Mouse (Mus musculus): Measurements from ENCODE around the gene Galnt4. TPM values are rescaled to one million over a fixed set of nuclear protein-coding genes. Genes with fewer than 3 reads are reported as not detected.

Gene Galnt4
- polyA plus RNA-seq, 1 experiment from 2014 or later: 2.3 TPM

GRCm38 (mm10) chr10:99118697-99119096 lies 10.7 kb downstream of the Galnt4 start:
- 0 out of 2 replicates have a peak, but pooled peaks cover 3% of the 10 kb centered on the region for H3K36me3 ChIP-seq (ENCODE audit: control insufficient read depth, insufficient read depth, low read length)
- no peaks in the 10 kb centered on the region for H3K27me3 ChIP-seq (replicated peaks; ENCODE audit: control insufficient read depth, insufficient read depth, low read length)
- H3K4me3 ChIP-seq (ENCODE audit: low read depth, low read length): no peak overlapping the region
- no peak overlapping the region for H3K4me2 ChIP-seq (ENCODE audit: low read length)
- no peak for DNase-seq (ENCODE audit: low spot score)
- H3K27ac ChIP-seq (ENCODE audit: low read depth, low read length): no peak overlapping the region
- H3K9me3 ChIP-seq (replicated peaks; ENCODE audit: control insufficient read depth, low read length): no peaks in the 10 kb centered on the region
- no peak for ATAC-seq
- 82% methylated on average over 6 of the region's 6 CpGs for WGBS
- no peaks in the 10 kb centered on the region for H3K4me1 ChIP-seq (ENCODE audit: control insufficient read depth, insufficient read depth, low read length)
- H3K9ac ChIP-seq (ENCODE audit: low read length): no peak overlapping the region

GRCm38 (mm10) chr10:99119471-99119870 lies 11.5 kb downstream of the Galnt4 start:
- no peak overlapping the region for H3K9ac ChIP-seq (ENCODE audit: low read length)
- H3K9me3 ChIP-seq (replicated peaks; ENCODE audit: control insufficient read depth, low read length): no peaks in the 10 kb centered on the region
- DNase-seq (ENCODE audit: low spot score) (no peak), ATAC-seq (no peak)
- no peak overlapping the region for H3K4me2 ChIP-seq (ENCODE audit: low read length)
- 0 out of 2 replicates have a peak, but pooled peaks cover 3% of the 10 kb centered on the region for H3K36me3 ChIP-seq (ENCODE audit: control insufficient read depth, insufficient read depth, low read length)
- no peaks in the 10 kb centered on the region for H3K4me1 ChIP-seq (ENCODE audit: control insufficient read depth, insufficient read depth, low read length)
- H3K27me3 ChIP-seq (replicated peaks; ENCODE audit: control insufficient read depth, insufficient read depth, low read length): no peaks in the 10 kb centered on the region
- no peak overlapping the region for H3K27ac ChIP-seq (ENCODE audit: low read depth, low read length)
- H3K4me3 ChIP-seq (ENCODE audit: low read depth, low read length): no peak overlapping the region
- WGBS: 87% methylated on average over 4 of the region's 4 CpGs

GRCm38 (mm10) chr10:99126225-99126624 lies 18.3 kb downstream of the Galnt4 start, which contains the start of gene Phxr2:
Gene Phxr2 (minus strand): TSS chr10:99126325.
- DNase-seq (ENCODE audit: low spot score): peak; percentile 34
- H3K9ac ChIP-seq (ENCODE audit: low read length): no peak within 1 kb of the TSS
- no peak within 1 kb of the TSS for H3K27ac ChIP-seq (ENCODE audit: low read depth, low read length)
- no peak for ATAC-seq
- no peaks in the 10 kb centered on the region for H3K27me3 ChIP-seq (replicated peaks; ENCODE audit: control insufficient read depth, insufficient read depth, low read length)
- H3K4me3 ChIP-seq (ENCODE audit: low read depth, low read length): no peak within 1 kb of the TSS
- no peaks in the 10 kb centered on the region for H3K9me3 ChIP-seq (replicated peaks; ENCODE audit: control insufficient read depth, low read length)
- WGBS: 82% methylated on average over 4 of the region's 4 CpGs
- H3K36me3 ChIP-seq (ENCODE audit: control insufficient read depth, insufficient read depth, low read length): peaks cover 25% of the 10 kb centered on the region; the same call in 1 of the 2 replicates
- no peaks in the 10 kb centered on the region for H3K4me1 ChIP-seq (ENCODE audit: control insufficient read depth, insufficient read depth, low read length)
- no peak within 1 kb of the TSS for H3K4me2 ChIP-seq (ENCODE audit: low read length)

- Histone ChIP-seq H3K4me2 (ENCODE audit: low read length) (no peak overlapping the region), H3K4me1 (ENCODE audit: control insufficient read depth, insufficient read depth, low read length) (no peaks in the 10 kb centered on the region), H3K27ac (ENCODE audit: low read depth, low read length) (no peak overlapping the region), H3K27me3 (replicated peaks; ENCODE audit: control insufficient read depth, insufficient read depth, low read length) (no peaks in the 10 kb centered on the region), H3K4me3 (ENCODE audit: low read depth, low read length) (no peak overlapping the region), H3K9ac (ENCODE audit: low read length) (no peak overlapping the region), H3K9me3 (replicated peaks; ENCODE audit: control insufficient read depth, low read length) (no peaks in the 10 kb centered on the region), H3K36me3 (ENCODE audit: control insufficient read depth, insufficient read depth, low read length) (peaks cover 25% of the 10 kb centered on the region; the same call in 1 of the 2 replicates)
- DNase-seq (ENCODE audit: low spot score) (no peak), ATAC-seq (no peak)
- 93% methylated on average over 14 of the region's 14 CpGs for WGBS
Observed at GRCm38 (mm10) chr10:99126954-99127353, 19.0 kb downstream of the Galnt4 start.

GRCm38 (mm10) chr10:99127691-99128261 lies 19.8 kb downstream of the Galnt4 start:
- H3K36me3 ChIP-seq (ENCODE audit: control insufficient read depth, insufficient read depth, low read length): peaks cover 25% of the 10 kb centered on the region; the same call in 1 of the 2 replicates
- DNase-seq (ENCODE audit: low spot score) (no peak), ATAC-seq (no peak)
- H3K4me1 ChIP-seq (ENCODE audit: control insufficient read depth, insufficient read depth, low read length): no peaks in the 10 kb centered on the region
- H3K27ac ChIP-seq (ENCODE audit: low read depth, low read length): no peak overlapping the region
- no peaks in the 10 kb centered on the region for H3K9me3 ChIP-seq (replicated peaks; ENCODE audit: control insufficient read depth, low read length)
- no peaks in the 10 kb centered on the region for H3K27me3 ChIP-seq (replicated peaks; ENCODE audit: control insufficient read depth, insufficient read depth, low read length)
- H3K4me3 ChIP-seq (ENCODE audit: low read depth, low read length): no peak overlapping the region
- no peak overlapping the region for H3K9ac ChIP-seq (ENCODE audit: low read length)
- 84% methylated on average over 11 of the region's 11 CpGs for WGBS
- H3K4me2 ChIP-seq (ENCODE audit: low read length): no peak overlapping the region

GRCm38 (mm10) chr10:99130611-99131010 lies 22.7 kb downstream of the Galnt4 start:
- no peak for ATAC-seq
- Histone ChIP-seq H3K36me3 (ENCODE audit: control insufficient read depth, insufficient read depth, low read length) (peaks cover 37% of the 10 kb centered on the region; the same call in 1 of the 2 replicates), H3K4me2 (ENCODE audit: low read length) (no peak overlapping the region), H3K9me3 (replicated peaks; ENCODE audit: control insufficient read depth, low read length) (no peaks in the 10 kb centered on the region), H3K4me1 (ENCODE audit: control insufficient read depth, insufficient read depth, low read length) (no peaks in the 10 kb centered on the region), H3K9ac (ENCODE audit: low read length) (no peak overlapping the region), H3K27me3 (replicated peaks; ENCODE audit: control insufficient read depth, insufficient read depth, low read length) (no peaks in the 10 kb centered on the region), H3K27ac (ENCODE audit: low read depth, low read length) (no peak overlapping the region), H3K4me3 (ENCODE audit: low read depth, low read length) (no peak overlapping the region)
- WGBS: 44% methylated on average over 6 of the region's 6 CpGs
- DNase-seq (ENCODE audit: low spot score): no peak

- Histone ChIP-seq H3K36me3 (ENCODE audit: control insufficient read depth, insufficient read depth, low read length) (peaks cover 37% of the 10 kb centered on the region; the same call in 1 of the 2 replicates), H3K9ac (ENCODE audit: low read length) (no peak overlapping the region)
- 54% methylated on average over 5 of the region's 5 CpGs for WGBS
Observed at GRCm38 (mm10) chr10:99131298-99131697, 23.3 kb downstream of the Galnt4 start.

GRCm38 (mm10) chr10:99132189-99132588 lies 24.2 kb downstream of the Galnt4 start:
- Histone ChIP-seq H3K4me2 (ENCODE audit: low read length) (no peak overlapping the region), H3K36me3 (ENCODE audit: control insufficient read depth, insufficient read depth, low read length) (peaks cover 32% of the 10 kb centered on the region; the same call in 1 of the 2 replicates), H3K9ac (ENCODE audit: low read length) (no peak overlapping the region), H3K9me3 (replicated peaks; ENCODE audit: control insufficient read depth, low read length) (no peaks in the 10 kb centered on the region), H3K4me1 (ENCODE audit: control insufficient read depth, insufficient read depth, low read length) (no peaks in the 10 kb centered on the region), H3K4me3 (ENCODE audit: low read depth, low read length) (no peak overlapping the region), H3K27ac (ENCODE audit: low read depth, low read length) (no peak overlapping the region), H3K27me3 (replicated peaks; ENCODE audit: control insufficient read depth, insufficient read depth, low read length) (no peaks in the 10 kb centered on the region)
- WGBS: 75% methylated on average over 6 of the region's 6 CpGs
- DNase-seq (ENCODE audit: low spot score) (peak; percentile 46), ATAC-seq (peak; percentile 61)

More at GRCm38 (mm10) chr10:99131298-99131697, 23.3 kb downstream of the Galnt4 start:
- no peaks in the 10 kb centered on the region for H3K9me3 ChIP-seq (replicated peaks; ENCODE audit: control insufficient read depth, low read length)
- no peaks in the 10 kb centered on the region for H3K27me3 ChIP-seq (replicated peaks; ENCODE audit: control insufficient read depth, insufficient read depth, low read length)
- no peak overlapping the region for H3K4me3 ChIP-seq (ENCODE audit: low read depth, low read length)
- DNase-seq (ENCODE audit: low spot score): no peak
- no peak overlapping the region for H3K4me2 ChIP-seq (ENCODE audit: low read length)
- H3K27ac ChIP-seq (ENCODE audit: low read depth, low read length): no peak overlapping the region
- no peaks in the 10 kb centered on the region for H3K4me1 ChIP-seq (ENCODE audit: control insufficient read depth, insufficient read depth, low read length)
- ATAC-seq: no peak

GRCm38 (mm10) chr10:99132595-99133272 lies 24.8 kb downstream of the Galnt4 start:
- no peak overlapping the region for H3K27ac ChIP-seq (ENCODE audit: low read depth, low read length)
- H3K9me3 ChIP-seq (replicated peaks; ENCODE audit: control insufficient read depth, low read length): no peaks in the 10 kb centered on the region
- H3K4me1 ChIP-seq (ENCODE audit: control insufficient read depth, insufficient read depth, low read length): no peaks in the 10 kb centered on the region
- ATAC-seq (0 out of 2 replicates have a peak, but pooled peaks have one; percentile 19), DNase-seq (ENCODE audit: low spot score) (no peak)
- H3K4me3 ChIP-seq (ENCODE audit: low read depth, low read length): no peak overlapping the region
- peaks cover 28% of the 10 kb centered on the region; the same call in 1 of the 2 replicates for H3K36me3 ChIP-seq (ENCODE audit: control insufficient read depth, insufficient read depth, low read length)
- H3K4me2 ChIP-seq (ENCODE audit: low read length): no peak overlapping the region
- H3K9ac ChIP-seq (ENCODE audit: low read length): no peak overlapping the region
- WGBS: 94% methylated on average over 11 of the region's 11 CpGs
- H3K27me3 ChIP-seq (replicated peaks; ENCODE audit: control insufficient read depth, insufficient read depth, low read length): no peaks in the 10 kb centered on the region
